Mouse (Mus musculus): Measurements from ENCODE around the gene 1700008O03Rik. TPM values are rescaled to one million over a fixed set of nuclear protein-coding genes. Genes with fewer than 3 reads are reported as not detected.

The 1700008O03Rik gene
- polyA plus RNA-seq, 1 experiment from 2014 or later: 1.1 TPM

DNA sequence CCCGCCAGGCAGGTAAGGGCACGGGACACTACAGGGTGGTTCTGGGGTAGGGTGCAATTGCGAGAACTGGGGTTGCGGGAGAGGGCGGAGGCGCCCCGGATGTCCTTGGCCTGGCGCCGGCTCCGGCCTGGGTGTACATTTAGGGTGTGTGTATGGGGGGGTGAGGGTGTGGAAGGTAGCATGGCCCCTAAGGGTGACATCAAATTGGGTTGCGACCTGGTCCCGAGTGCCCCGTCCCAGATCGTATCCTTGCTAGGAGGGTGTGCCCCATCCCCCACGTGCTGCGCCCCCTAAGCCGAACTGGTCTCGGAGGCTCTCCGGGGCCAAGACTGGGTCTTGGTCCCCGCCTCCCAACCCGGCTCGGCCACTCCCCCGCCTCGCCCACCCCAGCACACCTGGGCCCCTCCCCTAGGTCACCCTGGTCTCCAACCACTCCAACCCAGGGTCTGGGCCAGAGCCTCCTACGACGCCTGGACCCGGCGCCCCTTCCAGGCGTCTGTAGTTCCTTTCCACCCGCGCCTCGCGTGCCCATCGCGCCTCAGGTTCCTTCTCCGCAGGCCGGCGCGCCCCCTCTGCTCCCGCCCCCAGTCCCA lies 75.2 kb downstream of the 1700008O03Rik start:
- Histone ChIP-seq H3K9me3 (ENCODE audit: control insufficient read depth, low read length) (no peaks in the 10 kb centered on the region), H3K4me1 (ENCODE audit: control insufficient read depth, insufficient read depth, low read length) (peaks cover 15% of the 10 kb centered on the region), H3K9ac (ENCODE audit: low read length) (peak overlapping the region; percentile 40), H3K4me2 (ENCODE audit: low read depth) (peak overlapping the region; percentile 96), H3K27me3 (ENCODE audit: control insufficient read depth, insufficient read depth, low read length) (0 out of 2 replicates have a peak, but pooled peaks cover 7% of the 10 kb centered on the region), H3K4me3 (ENCODE audit: low read depth, low read length) (peak overlapping the region; percentile 48), H3K27ac (ENCODE audit: low read depth, low read length) (0 out of 2 replicates have a peak overlapping the region, but pooled peaks have one; percentile 1), H3K36me3 (ENCODE audit: control insufficient read depth, insufficient read depth, low read length) (no peaks in the 10 kb centered on the region)
- ATAC-seq (ENCODE audit: insufficient read depth, low FRiP score, low TSS enrichment): peak; percentile 11; the same call in 1 of the 2 replicates
- WGBS: under 1% methylated on average over 26 of the region's 40 CpGs
- peak; percentile 42 for DNase-seq (ENCODE audit: low spot score)

Other genes with a start within 250 kb of the 1700008O03Rik start
- not detected in 2 replicates for gene Klk1b16, start 249.1 kb downstream of the 1700008O03Rik start, polyA plus RNA-seq (2014; fragmentation: Nextera tagmentation; extraction: Ambion mirVana)
- gene Klk1b24, start 197.6 kb downstream of the 1700008O03Rik start, polyA plus RNA-seq (2014; fragmentation: Nextera tagmentation; extraction: Ambion mirVana): not detected in 2 replicates
- gene Klk1b3, start 187.6 kb downstream of the 1700008O03Rik start, polyA plus RNA-seq (2014; fragmentation: Nextera tagmentation; extraction: Ambion mirVana): not detected in 2 replicates
- gene Klk1b4, start 178.4 kb downstream of the 1700008O03Rik start, polyA plus RNA-seq (2014; fragmentation: Nextera tagmentation; extraction: Ambion mirVana): not detected in 2 replicates
- gene Klk1b5, start 169.9 kb downstream of the 1700008O03Rik start, polyA plus RNA-seq (2014; fragmentation: Nextera tagmentation; extraction: Ambion mirVana): not detected in 2 replicates
- gene Klk1, start 160.5 kb downstream of the 1700008O03Rik start, polyA plus RNA-seq (2014; fragmentation: Nextera tagmentation; extraction: Ambion mirVana): not detected in 2 replicates
- gene Gm36864, start 149.6 kb downstream of the 1700008O03Rik start, polyA plus RNA-seq (2014; fragmentation: Nextera tagmentation; extraction: Ambion mirVana): not detected in 2 replicates
- 1.1 and 1.2 TPM in 2 replicates for gene 1700028J19Rik, start 139.1 kb downstream of the 1700008O03Rik start, polyA plus RNA-seq (2014; fragmentation: Nextera tagmentation; extraction: Ambion mirVana)
- gene 2410002F23Rik, start 139.1 kb downstream of the 1700008O03Rik start, polyA plus RNA-seq (2014; fragmentation: Nextera tagmentation; extraction: Ambion mirVana): 143 TPM in 2 replicates
- not detected in 2 replicates for gene Acp4, start 128.4 kb downstream of the 1700008O03Rik start, polyA plus RNA-seq (2014; fragmentation: Nextera tagmentation; extraction: Ambion mirVana)
- not detected in 2 replicates for gene Gm15517, start 124.4 kb downstream of the 1700008O03Rik start, polyA plus RNA-seq (2014; fragmentation: Nextera tagmentation; extraction: Ambion mirVana)
- gene Clec11a, start 78.9 kb downstream of the 1700008O03Rik start, polyA plus RNA-seq (2014; fragmentation: Nextera tagmentation; extraction: Ambion mirVana): 1.9 and 2.4 TPM in 2 replicates
- 4.6 and 4.7 TPM in 2 replicates for gene Shank1, start 75.6 kb downstream of the 1700008O03Rik start, polyA plus RNA-seq (2014; fragmentation: Nextera tagmentation; extraction: Ambion mirVana)
- 2.9 and 3.7 TPM in 2 replicates for gene Syt3, start 1.7 kb downstream of the 1700008O03Rik start, polyA plus RNA-seq (2014; fragmentation: Nextera tagmentation; extraction: Ambion mirVana)
- 7.4 and 8.0 TPM in 2 replicates for gene Lrrc4b, start 43.2 kb upstream of the 1700008O03Rik start, polyA plus RNA-seq (2014; fragmentation: Nextera tagmentation; extraction: Ambion mirVana)
- 1.2 and 1.6 TPM in 2 replicates for gene Aspdh, start 79.6 kb upstream of the 1700008O03Rik start, polyA plus RNA-seq (2014; fragmentation: Nextera tagmentation; extraction: Ambion mirVana)
- 60.0 and 66.2 TPM in 2 replicates for gene Josd2, start 82.2 kb upstream of the 1700008O03Rik start, polyA plus RNA-seq (2014; fragmentation: Nextera tagmentation; extraction: Ambion mirVana)
- gene Emc10, start 110.7 kb upstream of the 1700008O03Rik start, polyA plus RNA-seq (2014; fragmentation: Nextera tagmentation; extraction: Ambion mirVana): 104 and 110 TPM in 2 replicates
- gene Fam71e1, start 110.8 kb upstream of the 1700008O03Rik start, polyA plus RNA-seq (2014; fragmentation: Nextera tagmentation; extraction: Ambion mirVana): 12.3 and 13.3 TPM in 2 replicates
- gene Mybpc2, start 138.8 kb upstream of the 1700008O03Rik start, polyA plus RNA-seq (2014; fragmentation: Nextera tagmentation; extraction: Ambion mirVana): 0.07 TPM in 1 of 2 replicates, not detected in the other
- not detected in 2 replicates for gene Spib, start 146.3 kb upstream of the 1700008O03Rik start, polyA plus RNA-seq (2014; fragmentation: Nextera tagmentation; extraction: Ambion mirVana)
- gene Pold1, start 163.0 kb upstream of the 1700008O03Rik start, polyA plus RNA-seq (2014; fragmentation: Nextera tagmentation; extraction: Ambion mirVana): 62.3 and 64.8 TPM in 2 replicates
- gene Nr1h2, start 168.1 kb upstream of the 1700008O03Rik start, polyA plus RNA-seq (2014; fragmentation: Nextera tagmentation; extraction: Ambion mirVana): 68.1 and 71.9 TPM in 2 replicates
- 0.42 and 0.49 TPM in 2 replicates for gene Napsa, start 186.6 kb upstream of the 1700008O03Rik start, polyA plus RNA-seq (2014; fragmentation: Nextera tagmentation; extraction: Ambion mirVana)
- gene Kcnc3, start 204.8 kb upstream of the 1700008O03Rik start, polyA plus RNA-seq (2014; fragmentation: Nextera tagmentation; extraction: Ambion mirVana): 0.92 and 1.7 TPM in 2 replicates